Mouse (Mus musculus): ENCODE measurements around the gene Efcab9. TPM values are rescaled to one million over a fixed set of nuclear protein-coding genes. Genes with fewer than 3 reads are reported as not detected.

Efcab9 gene
- polyA plus RNA-seq, 1 experiment from 2014 or later: 0.21 TPM

GRCm38 (mm10) chr11:32553311-32554140 is 21.6 kb upstream of the Efcab9 start:
- H3K27ac ChIP-seq: 0 out of 2 replicates have a peak overlapping the region, but pooled peaks have one; percentile 6
- WGBS: 78% methylated on average over 14 of the region's 14 CpGs
- H3K27me3 ChIP-seq (ENCODE audit: poor library complexity, severe bottlenecking): no peaks in the 10 kb centered on the region
- H3K4me3 ChIP-seq: no peak overlapping the region
- H3K4me1 ChIP-seq: peaks cover 50% of the 10 kb centered on the region
- H3K9me3 ChIP-seq: no peaks in the 10 kb centered on the region
- no peak for DNase-seq (ENCODE audit: extremely low spot score, low spot score)
- no peaks in the 10 kb centered on the region for H3K36me3 ChIP-seq (replicated peaks)

GRCm38 (mm10) chr11:32552401-32553090 is 20.7 kb upstream of the Efcab9 start:
- H3K4me3 ChIP-seq: no peak overlapping the region
- peaks cover 56% of the 10 kb centered on the region for H3K4me1 ChIP-seq
- no peaks in the 10 kb centered on the region for H3K9me3 ChIP-seq
- H3K27me3 ChIP-seq (ENCODE audit: poor library complexity, severe bottlenecking): no peaks in the 10 kb centered on the region
- 76% methylated on average over 13 of the region's 13 CpGs for WGBS
- H3K36me3 ChIP-seq (replicated peaks): no peaks in the 10 kb centered on the region
- peak overlapping the region; percentile 22; the same call in 1 of the 2 replicates for H3K27ac ChIP-seq
- DNase-seq (ENCODE audit: extremely low spot score, low spot score): no peak

- WGBS: 77% methylated on average over 12 of the region's 12 CpGs
Observed at GRCm38 (mm10) chr11:32551579-32552297, 19.9 kb upstream of the Efcab9 start.

GRCm38 (mm10) chr11:32551056-32551455 is 19.2 kb upstream of the Efcab9 start:
- 93% methylated on average over 4 of the region's 4 CpGs for WGBS
- H3K4me1 ChIP-seq: peaks cover 57% of the 10 kb centered on the region
- H3K4me3 ChIP-seq: no peak overlapping the region
- H3K36me3 ChIP-seq (replicated peaks): no peaks in the 10 kb centered on the region
- no peaks in the 10 kb centered on the region for H3K27me3 ChIP-seq (ENCODE audit: poor library complexity, severe bottlenecking)
- no peak for DNase-seq (ENCODE audit: extremely low spot score, low spot score)
- no peaks in the 10 kb centered on the region for H3K9me3 ChIP-seq
- no peak overlapping the region for H3K27ac ChIP-seq

More at GRCm38 (mm10) chr11:32551579-32552297, 19.9 kb upstream of the Efcab9 start:
- Histone ChIP-seq H3K27me3 (ENCODE audit: poor library complexity, severe bottlenecking) (no peaks in the 10 kb centered on the region), H3K9me3 (no peaks in the 10 kb centered on the region), H3K27ac (0 out of 2 replicates have a peak overlapping the region, but pooled peaks have one; percentile 22), H3K4me1 (peaks cover 58% of the 10 kb centered on the region), H3K36me3 (replicated peaks) (no peaks in the 10 kb centered on the region), H3K4me3 (no peak overlapping the region)
- no peak for DNase-seq (ENCODE audit: extremely low spot score, low spot score)

GRCm38 (mm10) chr11:32550102-32550501 is 18.2 kb upstream of the Efcab9 start:
- Histone ChIP-seq H3K36me3 (replicated peaks) (no peaks in the 10 kb centered on the region), H3K27me3 (ENCODE audit: poor library complexity, severe bottlenecking) (no peaks in the 10 kb centered on the region), H3K27ac (0 out of 2 replicates have a peak overlapping the region, but pooled peaks have one; percentile 40), H3K4me1 (peaks cover 63% of the 10 kb centered on the region), H3K9me3 (no peaks in the 10 kb centered on the region), H3K4me3 (no peak overlapping the region)
- DNase-seq (ENCODE audit: extremely low spot score, low spot score): no peak
- WGBS: 56% methylated on average over 4 of the region's 4 CpGs

GRCm38 (mm10) chr11:32549236-32549635 is 17.4 kb upstream of the Efcab9 start:
- Histone ChIP-seq H3K36me3 (replicated peaks) (no peaks in the 10 kb centered on the region), H3K27me3 (ENCODE audit: poor library complexity, severe bottlenecking) (no peaks in the 10 kb centered on the region), H3K4me3 (no peak overlapping the region), H3K4me1 (peaks cover 63% of the 10 kb centered on the region), H3K27ac (peak overlapping the region; percentile 45), H3K9me3 (no peaks in the 10 kb centered on the region)
- DNase-seq (ENCODE audit: extremely low spot score, low spot score): no peak
- WGBS: 76% methylated on average over 6 of the region's 6 CpGs

GRCm38 (mm10) chr11:32548240-32548639 is 16.4 kb upstream of the Efcab9 start:
- 87% methylated on average over 4 of the region's 4 CpGs for WGBS
- H3K9me3 ChIP-seq: no peaks in the 10 kb centered on the region
- no peaks in the 10 kb centered on the region for H3K36me3 ChIP-seq (replicated peaks)
- peaks cover 58% of the 10 kb centered on the region for H3K4me1 ChIP-seq
- no peak overlapping the region for H3K4me3 ChIP-seq
- no peak overlapping the region for H3K27ac ChIP-seq
- no peak for DNase-seq (ENCODE audit: extremely low spot score, low spot score)
- H3K27me3 ChIP-seq (ENCODE audit: poor library complexity, severe bottlenecking): no peaks in the 10 kb centered on the region

- Histone ChIP-seq H3K4me1 (peaks cover 58% of the 10 kb centered on the region), H3K27ac (peak overlapping the region; percentile 58; the same call in 1 of the 2 replicates), H3K4me3 (no peak overlapping the region), H3K9me3 (no peaks in the 10 kb centered on the region), H3K36me3 (replicated peaks) (no peaks in the 10 kb centered on the region), H3K27me3 (ENCODE audit: poor library complexity, severe bottlenecking) (no peaks in the 10 kb centered on the region)
- DNase-seq (ENCODE audit: extremely low spot score, low spot score): no peak
- WGBS: 86% methylated on average over 10 of the region's 10 CpGs
Observed at GRCm38 (mm10) chr11:32547391-32547947, 15.6 kb upstream of the Efcab9 start.

- H3K4me1 ChIP-seq: peaks cover 54% of the 10 kb centered on the region
- no peak overlapping the region for H3K4me3 ChIP-seq
- no peaks in the 10 kb centered on the region for H3K36me3 ChIP-seq (replicated peaks)
- no peaks in the 10 kb centered on the region for H3K9me3 ChIP-seq
- H3K27me3 ChIP-seq (ENCODE audit: poor library complexity, severe bottlenecking): no peaks in the 10 kb centered on the region
- 92% methylated on average over 5 of the region's 5 CpGs for WGBS
- H3K27ac ChIP-seq: no peak overlapping the region
- no peak for DNase-seq (ENCODE audit: extremely low spot score, low spot score)
Observed at GRCm38 (mm10) chr11:32546483-32546882, 14.6 kb upstream of the Efcab9 start.

- Histone ChIP-seq H3K4me3 (no peak overlapping the region), H3K27ac (no peak overlapping the region), H3K27me3 (ENCODE audit: poor library complexity, severe bottlenecking) (peaks cover under 1% of the 10 kb centered on the region; the same call in 1 of the 2 replicates), H3K36me3 (replicated peaks) (no peaks in the 10 kb centered on the region), H3K9me3 (no peaks in the 10 kb centered on the region), H3K4me1 (peaks cover 52% of the 10 kb centered on the region)
- no peak for DNase-seq (ENCODE audit: extremely low spot score, low spot score)
- WGBS: 78% methylated on average over 12 of the region's 12 CpGs
Observed at GRCm38 (mm10) chr11:32545605-32546004, 13.7 kb upstream of the Efcab9 start.

- no peak overlapping the region for H3K4me3 ChIP-seq
- WGBS: 96% methylated on average over 5 of the region's 5 CpGs
- peaks cover 11% of the 10 kb centered on the region; the same call in 1 of the 2 replicates for H3K27me3 ChIP-seq (ENCODE audit: poor library complexity, severe bottlenecking)
- no peaks in the 10 kb centered on the region for H3K9me3 ChIP-seq
- H3K4me1 ChIP-seq: peaks cover 45% of the 10 kb centered on the region
- no peaks in the 10 kb centered on the region for H3K36me3 ChIP-seq (replicated peaks)
- DNase-seq (ENCODE audit: extremely low spot score, low spot score): no peak
- no peak overlapping the region for H3K27ac ChIP-seq
Observed at GRCm38 (mm10) chr11:32544497-32544896, 12.6 kb upstream of the Efcab9 start.

GRCm38 (mm10) chr11:32544041-32544440 is 12.2 kb upstream of the Efcab9 start:
- Histone ChIP-seq H3K36me3 (replicated peaks) (no peaks in the 10 kb centered on the region), H3K4me3 (no peak overlapping the region), H3K4me1 (peaks cover 41% of the 10 kb centered on the region), H3K27me3 (ENCODE audit: poor library complexity, severe bottlenecking) (peaks cover 15% of the 10 kb centered on the region), H3K9me3 (no peaks in the 10 kb centered on the region), H3K27ac (no peak overlapping the region)
- WGBS: 89% methylated on average over 6 of the region's 6 CpGs
- DNase-seq (ENCODE audit: extremely low spot score, low spot score): no peak
